Mouse (Mus musculus) heart, postnatal 10 days (tissue): ENCODE measurements around the gene Usp31. TPM values are rescaled to one million over a fixed set of nuclear protein-coding genes. Genes with fewer than 3 reads are reported as not detected.
A peak's percentile ranks its signal among the peaks of the same experiment; 100 is the strongest.

Experiments
- DNase-seq, 2 experiments: peaks; one replicate each; pipeline ENCODE4 v3.0.0; 2021
- intact Hi-C: fragments of 180-260 bp; cut with DNase I; formaldehyde crosslinking; loops from one replicate; pipeline ENCODE4 v1.15.1; 2025
- total RNA-seq, 2 experiments: library from RNA; stranded (reverse); gene quantifications; 2 replicates each; pipeline ENCODE4 v1.2.3; 2021

Gene Usp31
- total RNA-seq, 2 experiments from 2014 or later: 7.2 to 8.9 TPM

DNA sequence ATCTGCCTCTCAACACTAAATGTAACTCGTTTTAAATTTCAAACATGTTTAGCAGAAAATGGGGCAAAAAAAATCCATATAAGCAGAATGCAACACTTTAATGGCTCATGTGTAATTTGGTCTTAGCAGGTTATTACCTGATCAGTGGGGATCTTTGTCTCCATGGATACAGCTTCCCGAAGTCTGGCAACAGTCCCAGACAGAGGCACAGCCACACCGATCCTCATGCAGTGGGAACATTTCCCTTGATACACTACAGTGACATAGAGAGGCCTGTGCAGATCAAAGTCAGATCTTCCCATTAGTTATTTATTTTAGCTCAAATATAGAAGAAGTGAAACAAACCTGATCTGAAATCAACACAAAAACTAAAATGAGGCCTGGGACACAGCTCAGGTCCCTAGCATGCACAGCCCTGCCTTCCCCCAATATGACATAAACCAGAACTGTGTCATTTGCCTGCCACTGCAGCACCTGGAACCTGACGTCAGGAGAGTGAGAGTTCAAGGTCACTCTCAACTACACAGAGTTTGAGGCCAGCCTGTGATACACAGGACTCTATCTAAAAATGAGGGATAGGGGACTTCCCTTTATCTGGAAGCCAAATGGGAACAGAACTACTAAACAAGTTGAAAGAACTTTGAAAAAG, 29.8 kb downstream of the Usp31 start:
- intact Hi-C loops: no loop called here
- DNase-seq: no peak

DNA sequence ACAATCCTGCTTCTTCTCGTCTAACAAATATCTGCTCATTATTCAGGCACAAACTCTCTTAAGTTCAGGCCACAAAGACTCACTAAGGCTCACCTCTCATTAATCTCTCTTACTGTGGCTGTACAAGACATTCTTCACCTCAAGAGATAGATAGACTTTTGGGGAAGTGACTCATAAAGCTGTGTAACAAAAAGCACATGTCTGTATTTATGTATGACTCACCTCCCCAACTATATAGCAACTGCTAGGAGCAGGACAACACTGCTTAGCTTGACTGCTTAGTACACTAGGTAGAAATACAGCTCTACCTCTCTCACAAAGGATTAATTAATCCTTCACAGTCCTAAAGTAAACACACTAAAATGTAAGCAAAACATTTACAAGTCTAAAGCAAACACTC, 46.3 kb downstream of the Usp31 start:
- intact Hi-C loops: no loop called here

DNA sequence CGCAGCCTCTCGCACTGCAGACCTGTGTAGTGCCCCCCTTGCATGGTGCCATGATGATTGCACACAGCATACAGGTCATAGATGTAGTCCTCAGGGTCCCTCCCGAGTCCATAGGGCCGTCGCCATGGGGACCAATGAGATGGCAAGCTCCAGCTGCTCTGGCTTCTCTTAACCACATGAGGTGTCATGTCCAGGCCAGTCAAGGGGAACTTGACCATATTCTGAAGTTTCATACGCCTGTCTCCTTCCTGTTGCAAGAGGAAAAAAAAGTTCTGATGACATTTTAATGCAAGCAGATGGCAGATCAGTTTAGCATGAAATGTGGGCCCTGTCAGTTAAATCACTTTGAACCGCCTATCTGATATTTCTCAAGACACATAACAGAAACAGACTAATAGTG, 48.2 kb downstream of the Usp31 start:
- intact Hi-C loops: no loop called here
- DNase-seq: no peak

More for the DNA sequence above, 46.3 kb downstream of the Usp31 start:
- no peak for DNase-seq

DNA sequence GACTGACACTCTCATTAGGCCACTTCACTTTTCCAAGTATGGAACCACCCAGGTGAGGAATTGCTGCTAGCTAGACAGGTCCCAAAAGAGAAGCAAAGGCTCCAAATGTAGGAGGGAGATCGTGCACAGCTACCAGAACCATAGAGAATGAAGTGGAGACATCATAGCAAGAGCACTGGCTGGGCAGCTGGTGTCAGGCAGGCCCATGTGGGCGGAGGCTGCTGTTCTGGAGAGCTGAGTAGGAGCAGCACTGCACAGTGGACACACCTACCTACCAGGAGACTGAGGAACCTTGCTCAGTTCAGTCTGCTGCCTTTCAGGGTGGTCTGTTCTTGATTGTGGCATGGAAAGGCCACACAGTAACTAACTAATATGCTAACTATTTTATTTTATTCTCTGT, 52.4 kb downstream of the Usp31 start:
- DNase-seq: no peak
- intact Hi-C loops: no loop called here

DNA sequence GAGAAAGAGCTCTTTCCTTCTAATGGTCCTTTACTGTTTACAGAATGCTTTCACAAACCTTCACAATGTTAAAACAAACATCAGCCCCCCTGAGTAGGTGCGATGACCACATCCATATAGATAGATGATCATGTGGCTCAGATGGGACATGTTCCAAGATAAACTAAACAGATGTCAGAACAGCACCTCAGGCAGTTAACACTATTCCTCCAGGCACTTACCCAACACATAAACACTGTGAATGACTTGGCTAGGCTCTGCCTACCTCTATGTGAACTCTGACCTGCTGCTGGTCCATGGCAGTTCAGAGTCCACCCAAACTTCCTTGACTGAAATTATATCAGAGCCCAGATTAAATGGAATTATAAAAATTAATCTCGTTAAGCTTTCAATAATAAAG, 54.4 kb downstream of the Usp31 start:
- DNase-seq: no peak
- intact Hi-C loops: no loop called here

DNA sequence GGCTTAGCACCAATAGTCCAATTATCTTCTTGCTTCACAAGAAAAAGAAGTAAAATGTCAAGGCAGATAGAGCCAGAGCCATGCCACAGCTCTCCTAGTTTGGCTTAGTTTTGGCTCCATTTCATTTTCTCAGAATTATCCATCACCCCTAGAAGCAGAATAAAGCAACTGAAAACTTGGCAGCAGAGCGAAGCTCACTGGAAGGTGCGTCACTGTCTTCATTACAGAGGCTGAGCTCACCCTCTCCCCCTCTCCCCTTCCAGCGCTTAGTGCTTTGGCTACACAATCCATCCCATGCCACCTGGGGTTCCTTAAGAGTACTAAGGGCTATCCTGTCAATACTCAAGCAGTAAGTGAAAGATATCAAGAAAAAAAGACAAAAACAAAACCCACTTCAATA, 56.3 kb downstream of the Usp31 start:
- intact Hi-C loops: no loop called here

DNA sequence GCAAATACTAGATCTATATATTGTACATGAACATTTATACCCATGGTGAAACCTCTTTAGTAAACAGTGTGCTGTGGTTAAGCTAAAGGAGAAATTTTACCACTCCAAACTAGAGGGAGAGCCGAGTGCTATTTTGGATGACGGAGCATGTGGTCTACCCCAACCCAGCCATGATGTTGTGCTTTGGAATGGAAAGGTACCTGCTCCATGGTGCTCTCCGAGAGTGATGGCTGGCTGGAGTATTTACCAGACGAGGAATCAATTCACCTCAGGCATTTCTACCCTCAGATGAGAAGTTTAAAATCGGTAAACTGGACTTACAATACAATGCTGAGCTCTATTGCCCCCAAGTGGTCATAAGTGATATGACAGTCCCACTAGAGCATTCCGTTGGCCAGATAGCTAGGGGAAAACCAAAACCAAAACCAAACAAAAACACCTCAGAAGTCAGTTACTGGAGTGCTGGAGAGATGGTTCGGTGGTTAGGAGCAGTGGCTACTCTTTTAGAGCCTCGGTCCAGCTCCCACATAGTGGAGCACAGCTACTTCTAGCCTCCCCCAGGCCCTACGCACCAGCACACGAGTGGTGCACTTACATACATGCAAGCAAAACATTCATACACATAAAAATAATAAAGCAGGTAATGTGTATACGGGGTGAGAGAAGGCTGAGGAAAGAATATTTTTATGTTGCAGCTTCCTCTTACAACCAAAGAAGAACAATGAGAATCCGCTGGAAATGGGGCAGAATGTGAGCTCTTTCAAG, 65.9 kb downstream of the Usp31 start:
- DNase-seq: peak; percentile 53 to 73
- intact Hi-C loops: loop anchor here (1.0 to 2.0 kb wide), 2 partner anchors 382 to 481 kb away; no protein-coding TSS in a partner anchor

More for the DNA sequence above, 56.3 kb downstream of the Usp31 start:
- no peak for DNase-seq

DNA sequence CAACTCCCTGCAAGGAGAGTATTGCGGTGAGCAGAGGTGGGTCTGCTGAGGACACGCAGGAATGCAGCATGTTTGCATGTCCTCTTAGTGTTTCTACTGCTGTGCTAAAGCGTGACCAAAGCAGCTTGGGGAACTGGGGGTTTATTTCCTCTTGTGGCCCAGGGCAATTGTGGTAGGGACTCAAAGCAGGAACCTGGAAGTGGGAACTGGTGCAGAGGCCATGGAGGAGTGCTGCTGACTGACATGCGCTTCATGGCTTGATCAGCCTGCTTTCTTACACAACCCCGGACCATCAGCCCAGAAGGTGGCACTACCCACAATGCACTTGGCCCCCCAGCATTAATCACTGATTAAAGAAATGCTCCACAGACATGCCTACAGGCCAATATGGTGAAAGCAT, 70.3 kb downstream of the Usp31 start:
- intact Hi-C loops: loop anchor here (10.0 kb wide), 1 partner anchor 152 kb away; no protein-coding TSS in a partner anchor
- no peak for DNase-seq

DNA sequence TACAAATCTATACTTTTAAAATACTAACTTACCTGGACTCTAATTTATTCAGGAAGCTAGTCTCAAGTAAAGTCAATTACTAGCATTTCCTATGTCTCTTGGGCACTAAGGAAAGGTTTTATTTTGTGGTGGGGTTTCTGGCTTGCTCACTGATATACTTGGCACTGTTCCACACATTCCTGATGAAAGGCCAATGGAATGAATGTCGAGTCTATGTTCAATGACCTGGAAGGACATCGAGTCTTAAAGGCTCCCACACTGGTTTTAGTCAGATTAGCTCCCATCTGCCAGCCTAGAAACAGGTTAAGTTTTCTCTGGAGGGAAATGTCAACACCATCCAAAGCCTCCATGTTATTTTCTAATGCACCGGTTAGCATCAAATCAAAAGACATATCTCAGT, 72.8 kb downstream of the Usp31 start:
- intact Hi-C loops: loop anchor here (10.0 kb wide), 1 partner anchor 149 kb away; no protein-coding TSS in a partner anchor
- peak in 1 of 2 experiments; percentile 3 for DNase-seq

DNA sequence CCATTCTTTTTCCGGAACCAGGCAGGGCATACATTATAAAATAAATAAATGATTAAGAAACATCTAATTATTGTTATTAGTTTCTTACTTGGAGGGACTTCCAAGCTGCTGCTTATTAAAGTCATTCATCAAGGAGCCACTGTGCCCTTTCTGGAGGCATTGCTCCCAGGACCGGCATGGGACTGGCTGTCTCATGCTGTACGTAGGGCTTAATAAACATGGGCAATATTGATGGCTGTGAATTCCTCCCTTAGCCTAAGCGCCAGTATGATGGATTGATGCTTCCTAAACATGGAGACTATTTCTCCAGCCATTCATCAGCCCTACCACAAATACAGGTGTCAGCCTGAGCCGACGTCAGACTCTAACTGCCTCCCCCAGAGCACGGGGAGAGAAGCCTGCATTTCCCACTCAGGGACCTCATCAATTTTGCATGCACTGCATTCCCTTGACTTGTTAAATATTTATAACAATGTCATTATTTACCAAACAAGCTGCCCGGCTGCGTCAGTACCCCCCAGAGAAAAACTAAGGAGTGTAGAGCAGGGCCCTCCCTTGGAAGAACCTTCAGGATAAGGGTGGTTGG, 84.1 kb downstream of the Usp31 start:
- intact Hi-C loops: no loop called here
- DNase-seq: no peak

DNA sequence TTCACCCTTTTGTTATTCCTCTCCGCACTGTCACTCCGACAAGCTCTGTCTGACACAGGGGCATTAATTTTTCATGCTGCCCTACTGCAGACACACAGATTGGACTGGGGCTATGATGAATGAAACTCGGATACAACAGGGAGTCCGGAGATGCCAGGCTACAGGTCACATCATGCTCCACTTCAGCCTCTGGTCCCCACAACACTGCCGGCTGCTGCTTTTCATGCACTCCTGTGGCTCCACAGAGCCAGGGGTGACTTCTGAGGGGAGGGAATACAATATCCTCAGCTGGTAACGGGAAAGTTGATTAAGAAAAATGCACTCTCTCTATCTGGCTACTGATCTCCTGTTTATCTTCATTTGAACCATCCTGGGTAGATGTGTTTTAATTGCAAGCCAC, 84.6 kb downstream of the Usp31 start:
- intact Hi-C loops: no loop called here
- no peak for DNase-seq

DNA sequence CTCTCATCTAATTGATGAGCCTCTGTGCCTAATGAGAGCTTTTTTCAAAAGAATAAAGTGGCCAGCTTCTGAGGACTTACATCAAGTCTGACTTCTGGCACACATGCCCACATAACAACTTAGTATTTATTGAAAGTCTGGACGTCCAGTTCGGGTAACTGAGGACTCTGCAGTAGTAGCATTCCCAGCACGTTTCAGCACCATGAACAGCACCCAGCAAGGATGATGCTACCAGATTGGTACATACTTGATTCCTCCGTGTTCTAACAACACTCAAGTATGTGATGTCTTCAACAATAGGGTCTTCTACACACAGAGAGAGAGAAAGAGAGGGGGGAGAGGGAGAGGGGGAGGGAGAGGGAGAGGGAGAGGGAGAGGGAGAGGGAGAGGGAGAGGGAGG, 105.4 kb downstream of the Usp31 start:
- DNase-seq: peak; percentile 16 to 48

DNA sequence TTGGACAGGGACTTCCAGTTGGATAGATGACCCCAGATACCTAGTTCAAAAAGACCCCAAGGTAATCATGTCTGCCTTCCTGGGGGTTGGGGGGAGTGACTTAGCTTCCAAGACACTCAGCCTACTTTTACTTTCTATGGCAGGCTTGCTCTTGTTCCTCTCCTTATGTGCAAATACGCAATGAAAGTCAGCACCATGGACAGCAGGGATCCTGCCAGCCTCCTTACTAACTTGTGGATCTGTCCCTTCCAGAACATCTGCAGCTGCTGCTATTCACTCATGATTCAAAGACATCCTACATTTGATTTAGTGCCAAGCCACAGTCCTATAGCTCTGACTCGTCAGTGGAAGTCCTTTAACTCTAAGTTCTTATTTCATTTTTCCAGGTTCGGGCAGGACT, 110.7 kb downstream of the Usp31 start:
- intact Hi-C loops: no loop called here
- peak; percentile 41 to 58 for DNase-seq

More for the DNA sequence above, 105.4 kb downstream of the Usp31 start:
- intact Hi-C loops: no loop called here

DNA sequence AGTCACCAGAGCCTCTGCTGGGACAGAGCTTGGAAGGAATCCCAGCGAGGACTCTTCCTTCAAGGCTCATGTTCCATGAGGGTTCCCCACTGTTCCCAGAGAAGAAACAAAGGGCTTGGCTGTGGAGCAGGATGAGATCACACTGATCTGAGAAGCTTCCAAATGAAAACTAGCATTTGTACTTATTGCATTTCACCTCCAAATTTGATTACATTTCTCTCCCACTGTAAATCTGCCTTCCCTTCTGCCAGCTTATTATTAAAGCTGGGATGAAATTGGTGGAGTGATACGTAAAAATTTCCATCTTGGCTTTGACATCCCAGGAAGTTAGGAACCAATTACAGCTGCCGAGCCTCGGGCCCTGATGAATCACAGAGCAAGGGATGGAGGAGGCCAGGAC, 111.6 kb downstream of the Usp31 start:
- no peak for DNase-seq
- intact Hi-C loops: no loop called here

DNA sequence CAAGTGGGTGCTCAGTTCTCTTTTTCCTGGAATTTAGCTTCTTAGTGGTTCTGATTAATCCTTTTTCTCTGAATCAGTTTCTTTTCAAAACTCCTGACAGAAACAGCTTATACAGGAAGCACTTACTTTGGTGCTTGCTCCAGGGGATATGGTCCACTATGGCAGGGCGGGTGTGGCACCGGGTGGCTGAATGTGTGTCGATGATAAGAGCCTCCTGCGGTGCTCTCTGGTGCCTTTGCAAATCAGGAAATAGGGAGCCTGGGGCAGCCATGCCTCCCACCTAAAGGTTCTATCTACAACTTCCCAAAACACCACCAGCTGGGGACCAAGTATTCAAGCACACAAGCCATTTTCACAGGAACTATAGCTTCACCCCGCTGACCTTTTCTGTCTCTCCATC, 112.0 kb downstream of the Usp31 start:
- no peak for DNase-seq
- intact Hi-C loops: no loop called here

DNA sequence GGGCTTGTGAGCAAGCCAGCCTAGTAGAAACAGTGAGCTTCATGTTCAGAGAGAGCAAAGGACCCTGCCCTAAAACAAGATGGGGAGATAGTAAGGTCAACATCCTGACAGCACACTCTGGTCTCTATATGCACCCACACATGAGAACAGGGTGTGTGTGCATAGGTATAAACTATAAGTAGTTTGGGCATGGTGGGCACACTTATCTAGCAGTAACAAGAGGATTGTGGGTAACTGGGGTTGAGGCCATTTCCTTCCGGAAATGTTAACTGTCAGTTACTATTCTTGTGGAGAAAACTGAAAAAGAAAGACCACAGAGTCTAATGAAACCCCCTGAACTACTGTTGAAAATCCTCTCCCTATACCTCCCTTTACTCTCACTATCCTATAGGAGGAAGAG, 112.4 kb downstream of the Usp31 start:
- no peak for DNase-seq
- intact Hi-C loops: no loop called here

Other genes starting within 250 kb of the Usp31 start
- not detected for gene Scnn1g, start 27.2 kb upstream of the Usp31 start, total RNA-seq
- gene Scnn1b, start 157.8 kb upstream of the Usp31 start, total RNA-seq: not detected